Mouse (Mus musculus) hindbrain, postnatal 0 days (tissue): ENCODE measurements around the gene Tfap2d. TPM values are rescaled to one million over a fixed set of nuclear protein-coding genes. Genes with fewer than 3 reads are reported as not detected.

Source experiments
- ATAC-seq: fragments of 200-750 bp; cut with Nextera tagmentation; 2 replicates; pipeline ENCODE4 v1.8.0; 2017; ENCODE audit warnings: mild to moderate bottlenecking, moderate TSS enrichment, moderate library complexity
- DNase-seq: peaks from one replicate; pipeline ENCODE4 v3.0.0-alpha.2; 2015; ENCODE audit warnings: low spot score
- H3K27ac ChIP-seq: fragments of 300-500 bp; sonication (generic); 2 replicates; pipeline ENCODE4 v1.5.1; 2014; ENCODE audit warnings: mild to moderate bottlenecking
- H3K27me3 ChIP-seq: fragments of 300-500 bp; sonication (generic); 2 replicates; pipeline ENCODE4 v1.6.1; 2014; ENCODE audit warnings: low read length, mixed read lengths; ENCODE audit not compliant: insufficient read depth
- H3K36me3 ChIP-seq: fragments of 300-500 bp; sonication (generic); 2 replicates; pipeline ENCODE4 v1.6.1; 2014; ENCODE audit warnings: low read length, mixed read lengths; ENCODE audit not compliant: insufficient read depth
- H3K4me1 ChIP-seq: fragments of 300-500 bp; sonication (generic); 2 replicates; pipeline ENCODE4 v1.6.1; 2014; ENCODE audit warnings: antibody characterized with exemption, low read length, mixed read lengths; ENCODE audit not compliant: insufficient read depth
- H3K4me2 ChIP-seq: fragments of 300-500 bp; sonication (generic); 2 replicates; pipeline ENCODE4 v1.6.1; 2014; ENCODE audit warnings: low read depth, mild to moderate bottlenecking, low read length, moderate library complexity, mixed read lengths
- H3K4me3 ChIP-seq: fragments of 300-500 bp; sonication (generic); 2 replicates; pipeline ENCODE4 v1.5.1; 2014; ENCODE audit warnings: low read length
- H3K9ac ChIP-seq: fragments of 300-500 bp; sonication (generic); replicated peaks from 2 replicates; pipeline ENCODE4 v1.6.1; 2014; ENCODE audit warnings: mild to moderate bottlenecking, low read length, moderate library complexity, mixed read lengths
- H3K9me3 ChIP-seq: fragments of 300-500 bp; sonication (generic); 2 replicates; pipeline ENCODE4 v1.6.1; 2016; ENCODE audit warnings: low read length, mixed read lengths
- CTCF ChIP-seq: IDR thresholded peaks from 2 replicates; pipeline ENCODE4 v1.5.1; 2016; ENCODE audit warnings: antibody characterized with exemption, control low read depth, low read depth
- WGBS: fragments of 180-500 bp; shearing (Covaris S2); extraction: QIAGEN DNeasy Blood & Tissue Kit; methylation state at CpG from one replicate; pipeline ENCODE4 v1.1.7; 2014; 5-methylcytosine and 5-hydroxymethylcytosine counted together
- polyA plus RNA-seq: library from polyadenylated mRNA; unstranded; fragments of >200 nt; fragmentation: Nextera tagmentation; extraction: Ambion mirVana; gene quantifications from 2 replicates; pipeline ENCODE4 v1.2.1, GENCODE M21; 2015
- total RNA-seq: library from RNA; depleted of rRNA; stranded (reverse); fragments of >200 nt; gene quantifications from 2 replicates; pipeline ENCODE4 v1.2.3, GENCODE M21; 2014; rRNA removed

Gene Tfap2d
- total RNA-seq (1.0 and 2.4 TPM in 2 replicates), polyA plus RNA-seq (0.52 and 7.1 TPM in 2 replicates)

- peaks cover 85% of the 10 kb centered on the region for H3K27me3 ChIP-seq
- WGBS, result 4% methylated on average over 6 of the region's 6 CpGs
- no peak within 1 kb of the TSS for H3K4me3 ChIP-seq
- no peaks in the 10 kb centered on the region for H3K36me3 ChIP-seq
- H3K4me2 ChIP-seq, result no peak within 1 kb of the TSS
- DNase-seq (no peak), ATAC-seq (no peak)
- no peak within 1 kb of the TSS for H3K27ac ChIP-seq
- H3K4me1 ChIP-seq, result no peaks in the 10 kb centered on the region
- no peaks in the 10 kb centered on the region for H3K9me3 ChIP-seq
- H3K9ac ChIP-seq, result no peak within 1 kb of the TSS
- no peak for TF ChIP-seq CTCF
Observed at GRCm38 (mm10) chr1:19102631-19103030, at the start of gene Tfap2d. Gene Tfap2d, plus strand, starts transcription at chr1:19103022.

GRCm38 (mm10) chr1:19056300-19056699, 46.5 kb upstream of the Tfap2d start:
- Histone ChIP-seq H3K9me3 (no peaks in the 10 kb centered on the region), H3K9ac (no peak overlapping the region), H3K4me3 (no peak overlapping the region), H3K4me2 (no peak overlapping the region), H3K4me1 (no peaks in the 10 kb centered on the region), H3K27me3 (no peaks in the 10 kb centered on the region), H3K27ac (no peak overlapping the region), H3K36me3 (no peaks in the 10 kb centered on the region)
- ATAC-seq, result no peak
- peak; percentile 58 for TF ChIP-seq CTCF
- DNase-seq, result peak; percentile 48
- WGBS, result 12% methylated on average over 3 of the region's 3 CpGs

- Histone ChIP-seq H3K9me3 (no peaks in the 10 kb centered on the region), H3K27ac (no peak overlapping the region), H3K9ac (no peak overlapping the region), H3K4me1 (no peaks in the 10 kb centered on the region), H3K4me2 (no peak overlapping the region), H3K36me3 (no peaks in the 10 kb centered on the region), H3K27me3 (no peaks in the 10 kb centered on the region), H3K4me3 (no peak overlapping the region)
- DNase-seq (no peak), ATAC-seq (no peak)
- TF ChIP-seq CTCF, result no peak
- 74% methylated on average over 6 of the region's 6 CpGs for WGBS
Observed at GRCm38 (mm10) chr1:19056861-19057260, 46.0 kb upstream of the Tfap2d start.

- no peak for TF ChIP-seq CTCF
- H3K9me3 ChIP-seq, result no peaks in the 10 kb centered on the region
- no peaks in the 10 kb centered on the region for H3K36me3 ChIP-seq
- peak overlapping the region; percentile 24; the same call in 1 of the 2 replicates for H3K4me2 ChIP-seq
- no peak overlapping the region for H3K9ac ChIP-seq
- H3K27ac ChIP-seq, result no peak overlapping the region
- H3K4me3 ChIP-seq, result no peak overlapping the region
- no peaks in the 10 kb centered on the region for H3K4me1 ChIP-seq
- WGBS, result 13% methylated on average over 8 of the region's 8 CpGs
- H3K27me3 ChIP-seq, result no peaks in the 10 kb centered on the region
- DNase-seq (no peak), ATAC-seq (0 out of 2 replicates have a peak, but pooled peaks have one; percentile 47)
Observed at GRCm38 (mm10) chr1:19088078-19088477, 14.7 kb upstream of the Tfap2d start.

GRCm38 (mm10) chr1:19096921-19097320, 5.9 kb upstream of the Tfap2d start:
- Histone ChIP-seq H3K27ac (no peak overlapping the region), H3K36me3 (no peaks in the 10 kb centered on the region), H3K4me3 (peak overlapping the region; percentile 16; the same call in 1 of the 2 replicates), H3K9ac (no peak overlapping the region), H3K4me1 (no peaks in the 10 kb centered on the region), H3K9me3 (no peaks in the 10 kb centered on the region), H3K4me2 (peak overlapping the region; percentile 40), H3K27me3 (peaks cover 55% of the 10 kb centered on the region)
- WGBS, result under 1% methylated on average over 18 of the region's 18 CpGs
- ATAC-seq (0 out of 2 replicates have a peak, but pooled peaks have one; percentile 35), DNase-seq (no peak)
- no peak for TF ChIP-seq CTCF

GRCm38 (mm10) chr1:19103316-19103715, 494 bp downstream of the Tfap2d start:
- no peak overlapping the region for H3K27ac ChIP-seq
- WGBS, result 1% methylated on average over 21 of the region's 21 CpGs
- no peak overlapping the region for H3K9ac ChIP-seq
- peaks cover 88% of the 10 kb centered on the region for H3K27me3 ChIP-seq
- no peak for TF ChIP-seq CTCF
- H3K4me3 ChIP-seq, result no peak overlapping the region
- H3K36me3 ChIP-seq, result no peaks in the 10 kb centered on the region
- ATAC-seq, result no peak
- H3K9me3 ChIP-seq, result no peaks in the 10 kb centered on the region
- no peak overlapping the region for H3K4me2 ChIP-seq
- DNase-seq, result no peak
- H3K4me1 ChIP-seq, result no peaks in the 10 kb centered on the region

GRCm38 (mm10) chr1:19103776-19104142, 937 bp downstream of the Tfap2d start:
- H3K4me2 ChIP-seq, result no peak overlapping the region
- WGBS, result 2% methylated on average over 10 of the region's 10 CpGs
- ATAC-seq, result no peak
- H3K4me3 ChIP-seq, result no peak overlapping the region
- H3K27me3 ChIP-seq, result peaks cover 88% of the 10 kb centered on the region
- no peaks in the 10 kb centered on the region for H3K4me1 ChIP-seq
- H3K9ac ChIP-seq, result no peak overlapping the region
- H3K27ac ChIP-seq, result no peak overlapping the region
- H3K9me3 ChIP-seq, result no peaks in the 10 kb centered on the region
- TF ChIP-seq CTCF, result no peak
- DNase-seq, result no peak
- H3K36me3 ChIP-seq, result no peaks in the 10 kb centered on the region
